In the genomic region with DNA sequence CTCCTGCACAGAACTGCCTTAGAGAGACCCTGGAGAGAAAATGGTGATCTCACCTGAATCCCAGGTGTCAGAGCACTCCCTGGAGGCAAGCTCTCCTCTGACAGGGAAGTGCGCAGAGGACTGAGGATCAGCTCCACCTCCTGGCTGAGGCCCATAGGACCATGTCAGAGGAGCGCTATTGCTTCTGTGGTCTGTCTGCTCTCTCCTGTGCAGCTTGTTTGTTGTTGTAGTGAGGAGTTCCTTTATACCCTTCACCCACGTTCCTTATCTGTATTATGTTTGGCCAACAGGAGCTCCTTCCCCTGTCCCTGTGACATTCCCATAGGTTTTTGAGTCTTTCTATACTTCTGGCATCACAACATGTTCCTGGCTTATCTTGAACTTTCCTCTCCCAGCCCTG, we compare ENCODE assay signal across 15 mouse cellular contexts.
"Had no signal": no experiment of that assay in that cellular context is flagged by ENCODE, and none has a peak within 500 bp of the region (broad histone marks: within the 10 kb centered on the region; RNA-seq: fewer than 3 reads in every experiment).

No protein-coding gene starts in this region.

- H3K9ac ChIP-seq: limb, embryonic 15.5 days; liver, embryonic 12.5 days; lung, embryonic 15.5 days; midbrain, embryonic 12.5 days had no signal

- H3K27ac ChIP-seq: kidney, postnatal 0 days; limb, embryonic 15.5 days; liver, embryonic 12.5 days; lung, embryonic 15.5 days; macrophage; midbrain, embryonic 12.5 days had no signal

- H3K4me2 ChIP-seq: limb, embryonic 15.5 days; liver, embryonic 12.5 days; lung, embryonic 15.5 days; midbrain, embryonic 12.5 days had no signal

- DNase-seq: kidney, adult 9 months; kidney, postnatal 36 days; layer of hippocampus, adult 9-11 months; layer of hippocampus, postnatal 36 days; lung, postnatal 14 days; right cerebral cortex, adult 18-20 months; spleen, adult 18-20 months; thymus, postnatal 4 days had no signal

- H3K9me3 ChIP-seq: liver, embryonic 12.5 days; lung, embryonic 15.5 days; megakaryocyte, embryonic 14.5 days; midbrain, embryonic 12.5 days had no signal

- H3K36me3 ChIP-seq: limb, embryonic 15.5 days; liver, embryonic 12.5 days; lung, embryonic 15.5 days; midbrain, embryonic 12.5 days had no signal

- H3K4me1 ChIP-seq: limb, embryonic 15.5 days; liver, embryonic 12.5 days; lung, embryonic 15.5 days; midbrain, embryonic 12.5 days had no signal

- H3K4me3 ChIP-seq: limb, embryonic 15.5 days; liver, embryonic 12.5 days; lung, embryonic 15.5 days; megakaryocyte, embryonic 14.5 days; midbrain, embryonic 12.5 days had no signal

- ATAC-seq: liver, embryonic 12.5 days had no signal

- H3K27me3 ChIP-seq: limb, embryonic 15.5 days; liver, embryonic 12.5 days; lung, embryonic 15.5 days; midbrain, embryonic 12.5 days had no signal
